Mouse (Mus musculus) CD8-positive naive resting alpha-beta T cell, adult 2 months (primary cell): ENCODE results near the gene Ap2a2.
A peak's percentile ranks its signal among the peaks of the same experiment; 100 is the strongest.
"Not testable (repeated sequence)": the region's sequence is repeated elsewhere in the genome, so short reads cannot be mapped to it uniquely, and the experiment has no call there.

Experiments
- DNase-seq, 2 experiments: peaks; one replicate each; pipeline ENCODE4 v3.0.0; 2022; ENCODE audit warnings: low read depth in 2 of 2, low spot score in 2 of 2

Ap2a2 gene

GRCm38 (mm10) chr7:141559726-141560325, 2.1 kb upstream of the Ap2a2 start:
- DNase-seq, result no peak

GRCm38 (mm10) chr7:141560471-141560870, 1.5 kb upstream of the Ap2a2 start:
- DNase-seq, result no peak

- DNase-seq, result no peak
Measured at GRCm38 (mm10) chr7:141562421-141562851, 463 bp downstream of the Ap2a2 start.

GRCm38 (mm10) chr7:141562852-141563427, 967 bp downstream of the Ap2a2 start:
- peak; percentile 11 to 28 for DNase-seq

- DNase-seq, result no peak
Measured at GRCm38 (mm10) chr7:141564561-141564960, 2.6 kb downstream of the Ap2a2 start.

GRCm38 (mm10) chr7:141566587-141566986, 4.6 kb downstream of the Ap2a2 start:
- no peak for DNase-seq

- DNase-seq, result no peak
Measured at GRCm38 (mm10) chr7:141569283-141569803, 7.4 kb downstream of the Ap2a2 start.

GRCm38 (mm10) chr7:141569916-141570315, 7.9 kb downstream of the Ap2a2 start:
- no peak for DNase-seq

GRCm38 (mm10) chr7:141570625-141571295, 8.8 kb downstream of the Ap2a2 start:
- DNase-seq, result no peak

GRCm38 (mm10) chr7:141574041-141574440, 12.1 kb downstream of the Ap2a2 start:
- no peak for DNase-seq

GRCm38 (mm10) chr7:141575481-141575880, 13.5 kb downstream of the Ap2a2 start:
- no peak for DNase-seq

- no peak for DNase-seq
Measured at GRCm38 (mm10) chr7:141577801-141578200, 15.8 kb downstream of the Ap2a2 start.

GRCm38 (mm10) chr7:141578511-141578910, 16.5 kb downstream of the Ap2a2 start:
- DNase-seq, result no peak

GRCm38 (mm10) chr7:141578943-141579342, 17.0 kb downstream of the Ap2a2 start:
- peak; percentile 14 to 23 for DNase-seq

GRCm38 (mm10) chr7:141581323-141581722, 19.4 kb downstream of the Ap2a2 start:
- no peak for DNase-seq

- no peak for DNase-seq
Measured at GRCm38 (mm10) chr7:141584048-141584841, 22.3 kb downstream of the Ap2a2 start.

GRCm38 (mm10) chr7:141585288-141585687, 23.3 kb downstream of the Ap2a2 start:
- DNase-seq, result no peak

GRCm38 (mm10) chr7:141585881-141586280, 23.9 kb downstream of the Ap2a2 start:
- no peak for DNase-seq

GRCm38 (mm10) chr7:141588890-141589289, 26.9 kb downstream of the Ap2a2 start:
- no peak for DNase-seq

- not testable (repeated sequence) for DNase-seq
Measured at GRCm38 (mm10) chr7:141590249-141590648, 28.3 kb downstream of the Ap2a2 start.

GRCm38 (mm10) chr7:141590959-141591358, 29.0 kb downstream of the Ap2a2 start:
- no peak for DNase-seq
